Mouse (Mus musculus) CH12.LX (cell line): ENCODE data around the gene Dvl2.

Source experiments
- CTCF ChIP-seq, 2 experiments: IDR thresholded peaks in 1 of 2; conservative IDR thresholded peaks in 1 of 2; 2 replicates each; pipeline ENCODE4 v1.5.1; 2011 to 2012; ENCODE audit warnings: low read depth in 2 of 2, low read length in 2 of 2, improper control_type of control experiment in 1 of 2, inconsistent platforms in 1 of 2, mild to moderate bottlenecking in 1 of 2, moderate library complexity in 1 of 2
- ELF1 ChIP-seq: IDR thresholded peaks from 2 replicates; pipeline ENCODE4 v1.6.1; 2014; ENCODE audit warnings: low read depth, mild to moderate bottlenecking, inconsistent platforms, low read length, improper control_type of control experiment
- EP300 ChIP-seq: IDR thresholded peaks from 2 replicates; pipeline ENCODE4 v1.6.1; 2011; ENCODE audit warnings: low read length, improper control_type of control experiment
- MEF2A ChIP-seq: IDR thresholded peaks from 2 replicates; pipeline ENCODE4 v1.6.1; 2014; ENCODE audit warnings: low read depth, mild to moderate bottlenecking, inconsistent platforms, low read length, improper control_type of control experiment, borderline replicate concordance
- POLR2A ChIP-seq: IDR thresholded peaks from 2 replicates; pipeline ENCODE4 v1.6.1; 2011; ENCODE audit warnings: low read depth, mild to moderate bottlenecking, improper control_type of control experiment, low read length

- TF ChIP-seq EP300: no peak
- TF ChIP-seq MEF2A: no peak
- TF ChIP-seq CTCF (conservative IDR thresholded peaks at IDR 0.05 in 1 of 2, IDR thresholded peaks at IDR 0.05 in 1 of 2; ENCODE audit: low read depth in 2 of 2, low read length in 2 of 2): no peak
- no peak for TF ChIP-seq POLR2A
- no peak for TF ChIP-seq ELF1
These were observed 23.7 kb downstream of the Dvl2 start for GRCm38 (mm10) chr11:70024151-70024514.
